Mouse (Mus musculus) testis, adult 2 months (tissue): ENCODE measurements around the gene E030018B13Rik.

Source experiments
- CTCF ChIP-seq: fragments of 200-500 bp; IDR thresholded peaks from 2 replicates; pipeline ENCODE4 v1.5.1; 2012; ENCODE audit warnings: low read depth, mild to moderate bottlenecking, inconsistent platforms, low read length, moderate library complexity; ENCODE audit not compliant: control insufficient read depth, insufficient read depth, insufficient replicate concordance
- POLR2A ChIP-seq: fragments of 200-500 bp; IDR thresholded peaks from 2 replicates; pipeline ENCODE4 v1.6.1; 2012; ENCODE audit warnings: low read depth, mild to moderate bottlenecking, inconsistent platforms, low read length, moderate library complexity; ENCODE audit not compliant: control insufficient read depth

DNA sequence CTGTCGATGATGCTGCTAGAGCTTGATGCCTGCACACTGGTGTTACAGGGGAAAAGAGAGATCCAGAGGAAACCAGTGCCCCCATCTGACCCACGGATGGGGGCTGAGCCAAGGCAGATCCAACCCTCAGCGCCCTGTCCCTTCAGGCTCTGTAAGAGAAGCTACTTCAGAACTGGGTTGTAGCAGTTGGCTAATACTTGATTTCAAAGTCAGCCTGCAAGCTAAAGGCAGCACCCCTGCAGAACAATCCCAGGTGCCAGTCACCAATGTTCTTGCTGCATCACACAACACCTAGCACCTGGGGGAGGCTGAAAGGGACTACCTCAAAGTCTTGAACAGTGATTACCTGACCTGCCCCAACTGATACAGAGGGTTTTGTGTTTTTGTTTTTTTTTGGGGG is 14.7 kb upstream of the E030018B13Rik start:
- no peak for TF ChIP-seq POLR2A
- TF ChIP-seq CTCF: no peak
